Mouse (Mus musculus) MEL (cell line): ENCODE data around the gene Klf11.

Source experiments
- MAFK ChIP-seq: IDR thresholded peaks from 2 replicates; pipeline ENCODE4 v1.6.1; 2011; ENCODE audit warnings: low read depth, mild to moderate bottlenecking, low read length, improper control_type of control experiment, borderline replicate concordance
- POLR2A ChIP-seq, 2 experiments: IDR thresholded peaks; 2 replicates each; pipeline ENCODE4 v1.6.1; 2011 to 2012; ENCODE audit warnings: low read length in 2 of 2, mild to moderate bottlenecking in 2 of 2, control low read depth in 1 of 2, improper control_type of control experiment in 1 of 2, low read depth in 1 of 2, moderate library complexity in 1 of 2; ENCODE audit not compliant: control insufficient read depth in 1 of 2, insufficient read depth in 1 of 2, poor library complexity in 1 of 2
- USF1 ChIP-seq: IDR thresholded peaks from 2 replicates; pipeline ENCODE4 v1.6.1; 2014; ENCODE audit warnings: low read depth, mild to moderate bottlenecking, inconsistent platforms, low read length, improper control_type of control experiment, moderate library complexity

DNA sequence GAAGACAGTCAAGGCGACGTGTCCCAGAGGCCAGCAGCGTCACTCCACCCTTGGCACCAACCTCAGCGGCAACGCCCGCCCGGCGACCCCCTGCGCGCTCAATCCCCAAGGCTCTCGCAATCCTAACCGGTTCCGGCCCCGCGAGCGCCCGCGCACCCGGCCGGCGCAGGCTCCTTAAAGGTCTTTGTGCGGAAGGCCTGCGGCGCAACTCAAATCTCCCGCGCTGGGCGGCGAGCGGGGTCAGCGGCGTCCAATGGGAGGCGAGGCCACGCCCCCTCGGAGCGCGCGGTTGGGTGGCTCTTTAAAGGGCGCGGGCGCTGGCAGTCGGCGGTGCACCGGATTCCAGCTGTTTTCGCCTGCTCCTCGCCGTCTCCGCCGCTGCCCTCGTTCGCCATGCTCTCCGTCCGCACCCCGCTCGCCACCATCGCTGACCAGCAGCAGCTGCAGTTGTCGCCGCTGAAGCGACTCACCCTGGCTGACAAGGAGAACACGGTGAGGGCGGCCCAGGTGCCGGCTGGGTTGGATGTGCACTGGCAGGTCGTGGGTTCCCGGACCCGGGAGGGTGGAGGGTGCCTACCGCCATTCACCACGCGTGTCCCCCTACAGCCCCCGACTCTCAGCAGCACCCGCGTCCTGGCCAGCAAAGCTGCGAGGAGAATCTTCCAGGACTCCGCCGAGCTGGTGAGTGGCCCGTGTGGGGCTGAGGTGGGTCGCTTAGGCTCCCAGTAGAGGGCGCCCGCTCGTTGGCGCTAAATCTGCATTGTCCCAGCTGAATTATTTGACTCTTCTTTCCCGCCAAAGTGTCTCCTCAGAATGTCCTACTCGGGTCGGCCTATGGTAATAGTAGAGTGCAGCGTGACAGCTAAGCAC is 57.1 kb downstream of the Klf11 start, which contains the start of gene Rrm2:
- no peak for TF ChIP-seq MAFK
- peak; percentile 92 to 93 for TF ChIP-seq POLR2A (IDR thresholded peaks at IDR 0.05; ENCODE audit: control insufficient read depth in 1 of 2, insufficient read depth in 1 of 2, low read depth in 1 of 2, low read length in 2 of 2, poor library complexity in 1 of 2)
- 0 out of 2 replicates have a peak, but pooled peaks have one; percentile 17 for TF ChIP-seq USF1
